Mouse (Mus musculus) ovary, postnatal 14 days (tissue): ENCODE results near the gene Lancl3.

Source experiments
- DNase-seq: peaks from one replicate; pipeline ENCODE4 v3.0.0; 2022; ENCODE audit warnings: low spot score

Gene Lancl3

DNA sequence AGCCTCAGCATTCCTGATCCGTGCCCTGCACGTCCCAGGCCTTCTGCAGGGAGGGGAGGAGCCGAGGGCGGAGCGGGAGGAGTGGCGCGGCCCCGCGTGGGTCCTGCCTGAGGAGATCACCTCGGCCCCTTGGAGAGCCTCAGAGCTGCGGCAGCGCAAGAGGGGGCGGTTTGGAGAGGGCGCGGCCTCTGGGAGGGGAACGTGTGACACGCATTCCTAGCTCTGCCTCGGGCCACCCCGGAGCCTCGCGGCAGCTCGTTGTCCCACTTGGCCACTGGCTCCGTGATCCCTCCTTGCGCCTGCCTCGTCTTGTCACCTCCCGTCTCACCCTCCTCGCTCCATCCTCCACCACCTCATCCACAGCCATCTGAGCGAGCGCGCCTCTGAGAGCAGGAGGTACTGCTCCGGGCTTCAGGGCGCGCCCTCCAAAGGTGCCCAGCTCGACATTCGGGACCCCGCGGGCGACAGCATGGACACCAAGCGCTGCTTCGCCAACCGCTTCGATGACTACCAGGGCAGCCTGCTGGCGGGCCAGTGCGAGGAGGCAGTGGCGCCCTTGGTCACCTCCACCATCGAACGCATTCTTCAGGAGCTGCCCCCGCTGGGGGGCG, at the start of gene Lancl3:
Lancl3 (plus strand) TSS at position 142 of the 611 bp plus-strand sequence.
- DNase-seq = peak; percentile 2

DNA sequence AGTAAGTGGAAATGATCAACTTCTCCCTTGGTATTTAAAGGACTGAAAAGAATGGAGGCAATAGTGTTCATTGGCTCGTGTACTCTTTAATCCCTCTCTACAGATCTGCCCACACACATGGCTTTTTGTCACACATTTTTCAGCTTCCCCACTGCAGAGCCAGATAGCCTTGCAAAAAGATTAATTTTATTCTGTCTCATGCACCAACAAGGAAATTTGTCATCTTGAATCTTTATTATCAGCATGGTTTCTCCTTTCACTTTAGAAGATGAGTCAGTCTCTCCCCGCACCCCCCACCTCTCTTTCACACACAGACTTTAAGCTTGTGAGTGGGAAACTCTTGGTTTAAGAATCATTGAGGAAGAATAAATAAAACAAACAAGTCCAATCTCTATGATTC, 20.7 kb upstream of the Lancl3 start:
- no peak for DNase-seq

DNA sequence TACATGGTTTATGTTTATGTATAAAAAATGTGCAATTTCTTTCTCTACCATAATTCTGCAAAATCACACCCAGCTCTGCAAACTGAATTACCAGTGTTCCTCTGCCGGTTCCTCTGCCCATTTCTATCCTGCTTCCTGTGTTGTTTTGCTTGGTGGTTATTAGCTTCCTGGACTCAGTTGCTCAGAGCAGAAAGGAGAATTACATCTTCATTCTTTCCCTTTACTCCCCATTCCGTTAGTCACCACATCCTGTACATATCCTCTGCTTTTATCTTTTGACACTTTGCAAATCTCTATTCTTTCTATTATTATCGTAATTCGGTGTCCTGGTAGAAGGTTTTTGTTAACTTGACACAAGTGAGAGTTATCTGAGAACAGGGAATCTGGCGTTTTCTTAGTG, 18.1 kb upstream of the Lancl3 start:
- DNase-seq = no peak

DNA sequence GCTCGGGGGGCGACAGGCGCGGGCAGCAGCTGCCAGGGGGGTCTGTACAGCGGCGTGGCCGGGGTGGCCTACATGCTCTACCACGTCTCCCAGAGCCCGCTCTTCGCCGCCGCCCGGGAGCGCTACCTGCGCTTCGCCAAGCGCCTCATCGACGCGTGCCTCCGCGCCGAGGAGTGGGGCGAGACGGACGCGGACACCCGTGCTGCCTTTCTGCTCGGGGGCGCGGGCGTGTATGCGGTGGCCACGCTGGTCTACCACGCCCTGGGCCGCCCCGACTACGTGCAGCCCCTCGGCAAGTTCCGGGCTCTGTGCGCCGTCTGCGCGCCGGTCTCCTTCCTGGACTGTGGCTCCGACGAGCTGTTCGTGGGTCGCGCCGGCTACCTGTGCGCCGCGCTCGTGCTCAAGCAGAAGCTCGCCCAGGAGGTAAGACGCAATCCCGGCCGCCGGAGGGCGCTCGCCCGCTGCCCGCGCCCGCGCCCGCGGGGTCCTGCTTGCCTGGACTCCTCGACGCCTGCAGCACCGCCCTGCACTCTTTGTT, 747 bp downstream of the Lancl3 start:
- peak; percentile 30 for DNase-seq

DNA sequence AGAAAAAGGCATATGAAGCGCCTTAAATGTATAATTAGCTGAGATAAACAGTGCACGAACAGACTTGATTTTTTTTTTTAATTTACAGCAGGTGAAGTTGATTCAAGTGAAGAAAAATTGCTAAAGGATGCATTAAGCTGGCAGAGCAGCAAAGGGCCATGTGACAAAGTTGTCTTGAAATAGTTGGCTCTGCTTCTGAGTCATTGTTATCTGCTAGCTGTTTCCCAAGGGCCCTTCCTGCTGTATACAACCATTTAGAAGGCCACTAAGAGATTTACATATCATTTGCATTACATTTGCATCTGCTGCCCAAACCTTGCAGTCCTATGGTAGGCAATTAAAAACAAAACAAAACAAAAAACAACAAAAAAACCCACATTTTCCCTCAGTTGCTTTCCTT, 2.3 kb downstream of the Lancl3 start:
- DNase-seq = no peak

DNA sequence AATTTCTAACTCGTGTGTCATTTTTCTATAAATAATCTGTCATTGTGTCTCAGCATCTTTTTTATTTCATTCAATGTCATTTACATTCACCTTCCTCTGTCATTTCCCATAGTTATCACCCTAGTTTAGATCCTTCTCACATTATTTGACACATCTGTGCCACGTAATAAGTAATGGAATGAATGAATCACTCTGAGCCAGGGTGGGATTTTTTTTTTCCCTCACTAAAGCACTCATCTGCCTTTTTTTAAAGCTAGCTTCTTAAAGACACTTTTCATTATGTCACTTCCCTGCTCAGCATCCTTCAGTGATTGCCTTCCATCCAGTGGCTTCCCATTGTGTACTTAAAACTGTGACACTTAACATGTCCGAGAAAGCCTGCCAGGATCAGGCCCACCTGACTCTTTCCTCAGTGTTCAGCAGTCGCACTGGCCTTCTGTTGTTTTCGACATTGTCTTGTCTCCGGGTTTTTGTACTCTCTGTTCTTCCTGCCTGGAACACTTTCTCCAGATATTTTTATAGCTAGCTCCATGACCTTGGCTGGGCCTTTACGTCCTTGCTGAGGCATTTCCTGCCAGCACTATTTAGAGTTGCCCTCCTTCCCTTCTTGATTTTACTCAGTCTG, 3.2 kb downstream of the Lancl3 start:
- DNase-seq = no peak

GRCm38 (mm10) chrX:9205121-9205520, 5.4 kb downstream of the Lancl3 start:
- DNase-seq = no peak

GRCm38 (mm10) chrX:9216244-9216643, 16.5 kb downstream of the Lancl3 start:
- DNase-seq = no peak

DNA sequence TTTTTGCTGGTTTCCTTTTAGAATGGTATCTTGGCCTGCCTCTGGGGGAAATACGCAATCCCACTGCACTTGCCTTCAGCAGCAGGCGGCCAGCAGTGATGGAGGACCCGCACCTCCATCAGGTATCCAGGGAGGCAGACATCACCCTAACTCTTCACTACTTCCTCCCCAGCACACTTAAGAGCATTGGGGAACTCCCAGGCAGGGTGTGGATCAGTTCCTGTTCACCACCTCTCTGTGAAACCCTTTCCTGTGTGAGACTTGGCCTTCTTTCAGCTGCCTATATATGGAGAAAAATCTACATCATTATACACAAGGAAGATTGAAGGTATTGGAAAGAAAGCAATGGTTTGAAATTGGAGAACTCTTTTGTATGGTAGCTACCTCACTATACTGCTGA, 19.9 kb downstream of the Lancl3 start:
- no peak for DNase-seq

GRCm38 (mm10) chrX:9221206-9221605, 21.5 kb downstream of the Lancl3 start:
- peak; percentile 26 for DNase-seq

DNA sequence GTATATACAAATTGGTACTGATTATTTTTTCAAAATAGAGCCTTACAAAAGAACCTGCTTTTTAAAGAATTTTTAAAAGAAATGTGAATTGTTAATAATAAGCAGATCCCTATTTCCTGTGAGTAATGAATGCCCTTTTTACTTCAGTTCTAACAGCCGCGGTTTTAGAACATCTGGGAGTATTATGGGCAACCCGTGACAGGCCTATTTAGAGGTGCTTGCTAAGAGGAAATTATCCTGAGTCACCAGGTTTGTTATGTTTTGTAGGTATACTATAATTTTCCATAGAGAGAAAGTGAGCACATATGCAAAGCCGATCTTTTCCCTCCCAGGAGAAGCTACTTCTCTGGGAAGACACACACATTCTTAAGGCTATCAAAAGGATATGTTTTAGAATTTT, 22.0 kb downstream of the Lancl3 start:
- DNase-seq = no peak

DNA sequence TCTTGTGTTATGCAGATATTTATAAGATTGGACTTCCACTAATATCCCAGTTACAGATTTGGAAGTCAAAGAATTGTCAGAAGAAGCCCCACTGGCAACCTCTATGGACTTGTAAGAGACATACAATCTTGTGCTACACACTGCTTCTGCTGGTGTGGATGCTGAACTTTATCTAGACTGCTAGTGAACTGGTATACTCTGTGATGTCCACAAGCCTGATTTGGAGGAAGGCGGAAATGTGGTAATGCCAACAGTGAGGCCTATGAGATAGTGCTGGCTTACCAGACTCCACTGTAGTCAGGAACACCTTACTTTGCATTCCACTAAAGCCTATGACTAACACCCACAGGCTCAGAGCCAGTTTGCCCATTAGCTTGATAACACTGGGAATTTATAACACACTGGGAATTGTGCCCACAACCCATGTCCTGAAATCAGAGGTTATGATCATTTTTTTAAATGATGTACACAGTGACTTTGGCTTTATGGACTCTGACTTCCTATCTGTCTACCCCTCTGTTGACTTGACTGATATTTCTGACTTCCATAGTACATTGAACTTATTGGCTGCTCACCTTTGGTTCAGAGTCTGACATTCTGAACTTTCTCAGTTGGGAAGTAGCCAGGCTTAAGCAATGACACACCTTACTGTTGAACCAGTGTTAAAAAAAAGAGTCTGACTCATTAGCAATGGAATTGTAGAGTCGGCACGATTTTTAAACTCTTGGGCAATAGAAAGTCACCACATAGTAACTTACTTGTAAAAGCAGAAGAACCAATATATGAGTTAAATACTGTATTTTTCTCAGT, 22.9 kb downstream of the Lancl3 start:
- no peak for DNase-seq

DNA sequence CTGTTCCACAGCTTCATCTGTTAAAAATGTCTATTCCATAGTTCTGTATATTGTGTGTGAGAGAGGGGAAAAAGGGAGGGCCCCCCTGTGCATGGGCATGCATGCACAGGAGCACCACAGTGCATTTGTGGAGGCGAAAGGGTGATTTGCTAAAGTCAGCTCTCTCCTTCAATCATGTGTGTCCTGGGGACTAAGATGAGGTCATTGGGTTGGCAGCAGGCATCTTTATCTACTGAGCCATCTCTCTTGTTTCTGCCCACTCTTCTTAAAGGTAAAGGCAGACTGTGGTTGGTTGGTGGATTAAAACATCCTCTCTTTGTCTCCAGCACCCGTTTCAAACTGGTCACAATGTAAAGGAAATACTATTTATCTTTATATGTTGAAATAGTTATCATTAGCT, 27.4 kb downstream of the Lancl3 start:
- no peak for DNase-seq

- DNase-seq = no peak
Observed at GRCm38 (mm10) chrX:9240737-9241591, 41.3 kb downstream of the Lancl3 start.

DNA sequence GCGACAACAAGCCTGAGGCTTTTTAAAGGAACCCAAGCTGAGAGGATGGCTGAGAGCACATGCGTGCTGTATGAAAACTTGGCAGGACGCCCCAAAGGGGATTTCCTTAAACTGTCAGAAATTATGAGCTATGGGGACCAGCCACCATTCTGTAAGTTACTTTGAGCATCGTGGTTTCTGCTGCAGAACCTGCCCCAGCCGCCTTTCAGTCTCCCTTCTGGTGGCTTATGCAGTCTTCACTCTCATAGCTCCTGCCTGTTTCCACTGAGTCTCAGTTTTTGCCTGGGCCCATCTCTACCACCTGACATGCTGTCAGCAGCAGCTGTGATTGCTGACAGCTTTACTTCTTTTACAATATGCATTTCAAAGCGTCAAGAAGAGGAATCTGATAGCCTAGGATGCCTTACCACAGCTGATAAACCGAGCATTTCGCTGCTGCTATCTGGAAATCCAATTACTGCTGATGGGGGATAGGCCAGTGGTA, 43.7 kb downstream of the Lancl3 start:
- no peak for DNase-seq

DNA sequence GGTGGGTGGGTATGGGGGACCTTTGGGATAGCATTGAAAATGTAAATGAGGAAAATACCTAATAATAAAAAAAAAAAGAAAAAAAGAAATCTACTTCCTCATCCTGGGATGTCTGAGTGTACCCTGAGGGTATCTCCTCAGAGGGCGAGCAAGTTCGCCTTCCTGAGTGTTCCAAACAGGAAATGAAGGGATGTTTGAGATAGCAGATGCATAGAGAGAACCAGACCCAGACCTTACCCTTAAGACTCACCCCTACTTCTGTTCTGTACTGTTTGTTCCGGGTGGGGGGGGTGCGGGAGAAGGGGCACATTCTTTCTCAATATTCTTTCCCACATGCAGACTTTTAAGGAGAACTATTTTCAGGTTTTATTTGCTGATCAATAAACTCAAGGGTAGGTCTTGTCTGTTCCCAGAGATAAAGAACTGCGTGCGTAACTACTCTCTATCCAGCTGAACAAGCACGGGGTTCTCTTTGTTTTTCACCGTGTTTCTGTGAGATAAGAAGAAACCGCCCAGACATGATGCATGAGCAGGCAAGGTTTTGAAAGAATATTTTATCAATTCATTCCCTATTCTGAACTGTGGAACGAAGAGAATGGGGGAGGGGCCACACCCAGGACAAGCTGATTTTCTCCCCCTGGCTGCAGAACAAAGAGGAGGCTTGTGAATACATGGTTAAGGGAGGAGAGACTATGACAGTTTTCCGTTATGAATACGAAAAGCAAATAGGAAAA, 45.1 kb downstream of the Lancl3 start:
- DNase-seq = no peak

- no peak for DNase-seq
Observed at GRCm38 (mm10) chrX:9248911-9249310, 49.2 kb downstream of the Lancl3 start.

DNA sequence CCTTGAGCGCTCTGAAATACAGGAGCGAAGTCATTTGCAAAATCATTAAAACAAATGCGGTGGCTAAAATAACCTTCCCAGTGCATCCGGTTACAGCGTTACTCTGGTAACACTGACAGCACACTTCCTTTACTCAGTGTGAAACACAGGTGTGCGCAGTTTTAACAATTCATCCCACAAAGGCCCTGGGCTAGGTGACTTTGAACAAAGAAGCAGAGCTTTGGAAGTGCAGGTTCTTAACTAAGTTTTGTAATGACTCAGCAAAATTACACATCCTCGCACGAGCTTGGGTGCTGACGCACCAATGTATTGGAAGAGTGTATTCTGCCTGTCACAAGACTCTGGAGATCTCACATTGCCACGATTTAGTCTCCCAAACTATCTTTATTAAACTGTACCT, 54.3 kb downstream of the Lancl3 start:
- DNase-seq = no peak

DNA sequence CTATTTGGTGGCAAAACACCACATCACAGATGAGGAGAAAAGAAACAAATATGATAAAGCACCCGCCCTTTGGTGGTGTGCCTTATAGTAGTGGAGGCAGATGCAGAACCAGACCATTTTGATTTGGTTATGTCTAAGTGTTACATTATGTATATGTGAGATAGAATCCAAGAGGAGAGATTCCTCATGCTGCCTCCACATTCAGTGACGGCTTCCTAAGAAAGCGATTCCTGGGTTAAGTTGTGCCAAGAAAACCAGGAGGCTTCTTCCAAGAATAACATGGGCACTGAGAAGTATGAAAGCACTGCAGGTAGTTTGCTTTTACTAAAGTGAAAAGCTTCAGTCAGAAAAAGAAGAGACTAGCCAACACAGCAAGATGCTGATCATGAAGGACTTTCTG, 55.2 kb downstream of the Lancl3 start:
- DNase-seq = no peak

- no peak for DNase-seq
Observed at GRCm38 (mm10) chrX:9256766-9257165, 57.1 kb downstream of the Lancl3 start, which contains the start of gene Gm14862. Gene Gm14862, minus strand, starts transcription at chrX:9256899.

DNA sequence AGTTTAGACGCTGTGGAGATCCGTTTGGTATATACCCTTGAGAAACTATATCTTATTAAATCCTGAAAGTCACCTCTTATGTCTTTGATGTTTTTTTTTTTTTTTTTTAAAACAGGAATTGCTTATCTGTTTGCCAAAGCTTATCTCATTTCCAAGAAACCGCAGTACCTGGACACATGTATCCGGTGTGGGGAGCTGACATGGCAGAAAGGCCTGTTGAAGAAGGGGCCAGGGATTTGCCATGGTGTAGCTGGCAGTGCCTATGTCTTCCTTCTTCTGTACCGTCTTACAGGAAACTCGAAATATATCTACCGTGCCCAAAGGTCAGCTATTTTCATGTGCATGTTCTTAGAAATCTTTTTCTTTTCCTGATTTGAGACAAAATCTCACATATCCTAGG, 58.1 kb downstream of the Lancl3 start:
- no peak for DNase-seq
